Mouse (Mus musculus) ES-Bruce4 (cell line): ENCODE measurements around the gene Tnrc6a. TPM values are rescaled to one million over a fixed set of nuclear protein-coding genes. Genes with fewer than 3 reads are reported as not detected.

Experiments
- H3K27ac ChIP-seq: 2 replicates; pipeline ENCODE4 v1.5.1; 2012; ENCODE audit warnings: low read length, inconsistent platforms; ENCODE audit not compliant: insufficient read depth
- H3K27me3 ChIP-seq: 2 replicates; pipeline ENCODE4 v1.6.1; 2012; ENCODE audit warnings: mild to moderate bottlenecking, low read length, inconsistent platforms; ENCODE audit not compliant: control insufficient read depth, poor library complexity, insufficient read depth, severe bottlenecking
- H3K36me3 ChIP-seq: 2 replicates; pipeline ENCODE4 v1.6.1; 2012; ENCODE audit warnings: inconsistent platforms, mild to moderate bottlenecking, low read length, moderate library complexity; ENCODE audit not compliant: control insufficient read depth, poor library complexity, insufficient read depth, severe bottlenecking
- H3K4me1 ChIP-seq: one replicate; pipeline ENCODE4 v1.8.1; 2011; ENCODE audit warnings: low read length; ENCODE audit not compliant: control insufficient read depth, insufficient read depth
- H3K4me3 ChIP-seq: 2 replicates; pipeline ENCODE4 v1.5.1; 2011; ENCODE audit warnings: low read depth, mild to moderate bottlenecking, low read length
- H3K9ac ChIP-seq: 2 replicates; pipeline ENCODE4 v1.6.1; 2012; ENCODE audit warnings: low read depth, mild to moderate bottlenecking, inconsistent platforms; ENCODE audit not compliant: poor library complexity, severe bottlenecking
- H3K9me3 ChIP-seq: replicated peaks from 2 replicates; pipeline ENCODE4 v1.6.1; 2012; ENCODE audit warnings: mild to moderate bottlenecking, low read length, inconsistent platforms; ENCODE audit not compliant: control insufficient read depth, poor library complexity, insufficient read depth, severe bottlenecking
- CTCF ChIP-seq: IDR thresholded peaks from one replicate; pipeline ENCODE4 v1.8.1; 2011; ENCODE audit warnings: low read depth, low read length
- EP300 ChIP-seq: IDR thresholded peaks from 2 replicates; pipeline ENCODE4 v1.6.1; 2011; ENCODE audit warnings: low read depth, low read length; ENCODE audit not compliant: insufficient read depth
- POLR2A ChIP-seq: IDR thresholded peaks from one replicate; pipeline ENCODE4 v1.8.1; 2011; ENCODE audit warnings: low read length; ENCODE audit not compliant: insufficient read depth
- polyA plus RNA-seq: library from polyadenylated mRNA; stranded (reverse); fragments of >200 nt; gene quantifications from 2 replicates; pipeline ENCODE4 v1.2.4, GENCODE M21; 2011; ENCODE audit warnings: low read depth; ENCODE audit not compliant: missing spikeins, insufficient read depth, insufficient read length

Tnrc6a gene
- polyA plus RNA-seq, 1 experiment = 119 TPM

DNA sequence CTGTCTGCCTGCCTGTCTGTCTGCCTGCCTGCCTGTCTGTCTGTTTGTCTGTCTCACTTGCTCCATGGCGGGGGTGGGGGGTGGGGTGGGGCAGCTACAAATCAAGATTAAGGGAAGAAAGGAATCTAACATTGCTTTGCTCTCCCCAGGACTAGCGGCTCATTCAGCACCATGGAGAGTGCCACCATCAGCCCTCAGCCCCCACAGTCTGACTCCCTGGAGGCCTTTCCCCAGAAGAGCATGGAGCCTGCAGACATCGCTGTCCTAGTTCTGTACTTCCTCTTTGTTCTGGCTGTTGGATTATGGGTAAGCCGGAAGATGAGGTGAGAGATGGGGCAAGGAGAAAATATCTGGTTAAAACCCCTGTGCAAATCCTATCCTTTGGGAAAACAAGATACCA is 111.8 kb downstream of the Tnrc6a start:
- TF ChIP-seq CTCF (no peak), POLR2A (no peak), EP300 (no peak)
- Histone ChIP-seq H3K9ac (no peak overlapping the region), H3K27ac (no peak overlapping the region), H3K36me3 (peaks cover 8% of the 10 kb centered on the region), H3K4me1 (no peaks in the 10 kb centered on the region), H3K4me3 (no peak overlapping the region), H3K27me3 (no peaks in the 10 kb centered on the region), H3K9me3 (no peaks in the 10 kb centered on the region)

GRCm38 (mm10) chr7:123238621-123239020 is 114.9 kb downstream of the Tnrc6a start:
- H3K9ac ChIP-seq = no peak overlapping the region
- TF ChIP-seq POLR2A (no peak), EP300 (no peak), CTCF (no peak)
- H3K4me1 ChIP-seq = no peaks in the 10 kb centered on the region
- no peaks in the 10 kb centered on the region for H3K27me3 ChIP-seq
- H3K9me3 ChIP-seq = no peaks in the 10 kb centered on the region
- no peak overlapping the region for H3K27ac ChIP-seq
- H3K4me3 ChIP-seq = no peak overlapping the region
- H3K36me3 ChIP-seq = 0 out of 2 replicates have a peak, but pooled peaks cover 2% of the 10 kb centered on the region

- no peak overlapping the region for H3K27ac ChIP-seq
- no peaks in the 10 kb centered on the region for H3K27me3 ChIP-seq
- H3K4me3 ChIP-seq = no peak overlapping the region
- H3K36me3 ChIP-seq = 0 out of 2 replicates have a peak, but pooled peaks cover 2% of the 10 kb centered on the region
- no peaks in the 10 kb centered on the region for H3K9me3 ChIP-seq
- H3K4me1 ChIP-seq = no peaks in the 10 kb centered on the region
- no peak for TF ChIP-seq CTCF
- no peak for TF ChIP-seq EP300
- no peak for TF ChIP-seq POLR2A
- no peak overlapping the region for H3K9ac ChIP-seq
Observed at GRCm38 (mm10) chr7:123240064-123240463, 116.4 kb downstream of the Tnrc6a start.

DNA sequence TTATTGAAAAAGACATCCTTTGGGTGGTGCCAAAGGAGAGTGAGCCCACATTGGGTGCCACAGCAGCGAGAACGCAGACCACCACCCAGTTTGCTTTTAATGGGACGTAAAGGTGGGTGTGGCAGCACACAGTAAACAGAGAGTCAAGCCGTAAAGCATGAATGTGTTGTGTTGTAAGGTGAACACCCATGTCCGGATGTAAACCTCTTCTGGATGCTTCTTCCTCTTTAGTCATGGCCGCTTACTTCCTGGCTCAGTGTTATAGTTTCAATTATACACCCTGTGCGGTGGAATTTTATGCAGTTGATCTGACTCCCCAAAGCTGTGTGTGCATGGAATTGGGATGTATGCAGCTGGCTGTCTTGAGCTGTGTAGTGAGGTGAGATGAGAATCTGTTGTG is 118.6 kb downstream of the Tnrc6a start:
- no peaks in the 10 kb centered on the region for H3K36me3 ChIP-seq
- no peaks in the 10 kb centered on the region for H3K27me3 ChIP-seq
- TF ChIP-seq CTCF (no peak), POLR2A (no peak), EP300 (no peak)
- no peaks in the 10 kb centered on the region for H3K9me3 ChIP-seq
- H3K4me1 ChIP-seq = no peaks in the 10 kb centered on the region
- no peak overlapping the region for H3K4me3 ChIP-seq
- H3K27ac ChIP-seq = no peak overlapping the region
- H3K9ac ChIP-seq = no peak overlapping the region

GRCm38 (mm10) chr7:123244833-123245232 is 121.1 kb downstream of the Tnrc6a start:
- no peaks in the 10 kb centered on the region for H3K27me3 ChIP-seq
- no peaks in the 10 kb centered on the region for H3K9me3 ChIP-seq
- H3K36me3 ChIP-seq = no peaks in the 10 kb centered on the region
- H3K27ac ChIP-seq = no peak overlapping the region
- no peak overlapping the region for H3K4me3 ChIP-seq
- peaks cover 1% of the 10 kb centered on the region for H3K4me1 ChIP-seq
- TF ChIP-seq EP300 (no peak), CTCF (no peak), POLR2A (no peak)
- no peak overlapping the region for H3K9ac ChIP-seq

Other genes with a start within 250 kb of the Tnrc6a start
- gene Rbbp6, start 158.2 kb upstream of the Tnrc6a start, polyA plus RNA-seq = 101 and 105 TPM in 2 replicates
- 2.3 TPM in 2 replicates for gene Slc5a11, start 90.9 kb downstream of the Tnrc6a start, polyA plus RNA-seq
- gene Lcmt1, start 245.9 kb downstream of the Tnrc6a start, polyA plus RNA-seq = 49.9 and 62.6 TPM in 2 replicates
- gene Arhgap17, start 246.0 kb downstream of the Tnrc6a start, polyA plus RNA-seq = 38.2 and 38.8 TPM in 2 replicates